Mouse (Mus musculus): ENCODE measurements around the gene Sgcg. TPM values are rescaled to one million over a fixed set of nuclear protein-coding genes. Genes with fewer than 3 reads are reported as not detected.

Sgcg gene
- polyA plus RNA-seq, 1 experiment, result 1.1 TPM

DNA sequence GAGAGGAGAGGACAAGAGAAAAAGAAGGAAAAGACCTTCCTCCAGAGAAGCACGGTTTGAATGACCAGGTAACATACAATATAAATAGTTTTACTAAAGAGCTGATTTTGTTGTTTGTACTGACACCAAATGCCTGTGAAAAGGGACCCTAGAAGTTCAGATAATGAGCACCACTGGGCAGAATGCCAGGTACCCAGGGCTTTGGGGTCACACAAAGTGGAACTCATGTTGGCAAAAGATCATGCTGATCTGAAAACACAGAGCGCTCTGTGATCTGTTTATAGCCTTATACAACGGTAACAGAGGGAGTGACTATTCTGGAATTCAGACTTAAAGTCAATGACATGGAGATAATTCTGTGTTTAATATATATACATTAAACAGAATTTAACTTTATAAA lies 11.8 kb downstream of the Sgcg start:
- TF ChIP-seq POLR2A (IDR thresholded peaks at IDR 0.05; ENCODE audit: borderline replicate concordance, insufficient read depth, low read length) (no peak), CTCF (IDR thresholded peaks at IDR 0.05; ENCODE audit: borderline replicate concordance, insufficient read depth, low read depth, low read length) (no peak)
- no peak for DNase-seq
- Histone ChIP-seq H3K4me3 (replicated peaks; ENCODE audit: insufficient read depth, low read depth, low read length) (no peak overlapping the region), H3K27ac (ENCODE audit: insufficient read depth, low read length) (no peak overlapping the region), H3K4me1 (ENCODE audit: control insufficient read depth, insufficient read depth, low read length) (no peaks in the 10 kb centered on the region), H3K27me3 (ENCODE audit: control insufficient read depth, insufficient read depth, low read length) (no peaks in the 10 kb centered on the region)
- 79% methylated on average over 3 of the region's 3 CpGs for WGBS

DNA sequence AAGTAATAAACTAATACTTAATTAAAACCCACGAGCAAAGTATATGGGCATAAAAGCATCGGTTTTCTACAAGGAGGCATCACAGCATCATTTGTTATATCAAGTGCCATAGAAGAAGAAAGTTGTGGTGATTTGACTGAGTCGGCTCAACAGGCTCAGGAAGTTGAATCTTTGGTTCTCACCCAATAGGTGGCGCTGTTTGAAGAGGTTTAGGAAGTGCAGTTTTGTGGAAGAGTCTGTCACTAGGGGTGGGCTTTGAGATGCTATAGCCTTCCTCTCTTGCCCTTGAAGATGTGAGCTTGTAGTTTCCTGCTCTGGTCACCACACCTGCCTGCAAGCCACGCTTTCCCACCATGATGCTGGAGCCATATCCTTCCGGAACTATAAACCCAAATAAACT lies 15.7 kb downstream of the Sgcg start:
- WGBS, result 49% methylated on average over 6 of the region's 6 CpGs
- TF ChIP-seq CTCF (IDR thresholded peaks at IDR 0.05; ENCODE audit: borderline replicate concordance, insufficient read depth, low read depth, low read length) (peak; percentile 9; the same call in 1 of the 2 replicates), POLR2A (IDR thresholded peaks at IDR 0.05; ENCODE audit: borderline replicate concordance, insufficient read depth, low read length) (no peak)
- no peak overlapping the region for H3K27ac ChIP-seq (ENCODE audit: insufficient read depth, low read length)

GRCm38 (mm10) chr14:61238751-61239150 lies 19.5 kb downstream of the Sgcg start:
- H3K27ac ChIP-seq (ENCODE audit: insufficient read depth, low read length), result no peak overlapping the region
- H3K4me3 ChIP-seq (replicated peaks; ENCODE audit: insufficient read depth, low read depth, low read length), result no peak overlapping the region
- H3K27me3 ChIP-seq (ENCODE audit: control insufficient read depth, insufficient read depth, low read length), result no peaks in the 10 kb centered on the region
- WGBS, result 75% methylated on average over 9 of the region's 9 CpGs
- no peak for DNase-seq
- TF ChIP-seq CTCF (IDR thresholded peaks at IDR 0.05; ENCODE audit: borderline replicate concordance, insufficient read depth, low read depth, low read length) (no peak), POLR2A (IDR thresholded peaks at IDR 0.05; ENCODE audit: borderline replicate concordance, insufficient read depth, low read length) (no peak)
- no peaks in the 10 kb centered on the region for H3K4me1 ChIP-seq (ENCODE audit: control insufficient read depth, insufficient read depth, low read length)

More for the DNA sequence above, 15.7 kb downstream of the Sgcg start:
- no peak for DNase-seq
- Histone ChIP-seq H3K4me1 (ENCODE audit: control insufficient read depth, insufficient read depth, low read length) (no peaks in the 10 kb centered on the region), H3K27me3 (ENCODE audit: control insufficient read depth, insufficient read depth, low read length) (no peaks in the 10 kb centered on the region), H3K4me3 (replicated peaks; ENCODE audit: insufficient read depth, low read depth, low read length) (no peak overlapping the region)

DNA sequence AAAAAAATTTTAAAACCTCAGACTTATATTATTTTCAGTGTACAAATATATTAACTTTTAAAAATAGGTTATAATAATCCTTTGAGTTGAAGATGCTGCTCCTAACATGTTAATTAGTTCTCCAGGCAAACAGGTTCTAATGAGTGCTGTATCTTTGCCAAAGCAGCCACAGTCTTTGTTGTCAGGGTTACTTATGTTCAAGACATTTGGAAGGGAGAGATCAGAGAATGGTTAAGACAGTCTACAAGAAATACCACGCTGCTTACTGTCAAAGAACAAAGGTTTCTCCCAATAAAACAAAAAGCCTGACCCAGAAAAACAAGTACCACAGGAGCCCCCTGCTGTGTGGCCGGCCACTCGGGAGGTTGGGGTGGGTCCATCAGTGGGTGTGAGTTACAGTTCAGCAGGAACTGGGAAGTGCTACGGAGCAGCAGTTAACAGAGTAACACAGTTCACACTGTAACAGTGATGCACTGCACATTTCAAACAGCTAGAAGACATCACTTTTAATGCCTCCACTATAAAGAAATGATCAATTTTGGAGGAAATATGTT lies 21.1 kb downstream of the Sgcg start:
- Histone ChIP-seq H3K27me3 (ENCODE audit: control insufficient read depth, insufficient read depth, low read length) (no peaks in the 10 kb centered on the region), H3K4me1 (ENCODE audit: control insufficient read depth, insufficient read depth, low read length) (0 out of 2 replicates have a peak, but pooled peaks cover 1% of the 10 kb centered on the region), H3K27ac (ENCODE audit: insufficient read depth, low read length) (no peak overlapping the region), H3K4me3 (replicated peaks; ENCODE audit: insufficient read depth, low read depth, low read length) (no peak overlapping the region)
- TF ChIP-seq CTCF (IDR thresholded peaks at IDR 0.05; ENCODE audit: borderline replicate concordance, insufficient read depth, low read depth, low read length) (no peak), POLR2A (IDR thresholded peaks at IDR 0.05; ENCODE audit: borderline replicate concordance, insufficient read depth, low read length) (no peak)
- 35% methylated on average over 4 of the region's 4 CpGs for WGBS
- DNase-seq, result no peak

DNA sequence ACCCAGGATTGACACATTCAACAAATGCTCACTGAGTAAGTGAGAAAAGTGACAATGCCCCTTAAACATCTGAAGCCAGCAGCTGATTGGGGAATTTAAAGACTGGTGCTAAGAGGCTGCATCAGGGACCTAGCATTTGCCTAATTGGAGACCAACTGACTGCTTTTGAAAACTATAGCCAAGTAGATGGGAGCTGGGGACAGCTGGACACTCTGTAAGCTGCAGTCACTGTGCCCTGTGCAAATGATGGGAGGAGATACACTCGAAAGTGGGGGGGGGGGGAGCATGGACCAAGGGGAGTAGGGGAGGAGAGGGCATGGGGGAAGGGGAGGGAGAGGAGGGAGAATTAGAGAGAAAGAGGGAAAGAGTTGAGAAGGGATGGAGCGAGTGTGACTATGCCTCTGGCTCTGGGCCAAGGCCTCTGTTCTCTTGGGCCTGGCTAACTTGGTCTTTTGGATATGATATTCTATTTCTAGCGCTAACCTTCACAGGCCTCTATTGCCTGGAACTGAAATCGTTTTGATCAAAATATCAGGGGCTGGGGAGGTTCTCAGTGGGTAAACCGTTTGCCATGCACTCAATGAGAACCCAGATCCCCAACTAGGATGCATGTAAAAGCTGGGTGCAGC lies 22.3 kb downstream of the Sgcg start:
- Histone ChIP-seq H3K27ac (ENCODE audit: insufficient read depth, low read length) (no peak overlapping the region), H3K4me1 (ENCODE audit: control insufficient read depth, insufficient read depth, low read length) (0 out of 2 replicates have a peak, but pooled peaks cover 2% of the 10 kb centered on the region), H3K27me3 (ENCODE audit: control insufficient read depth, insufficient read depth, low read length) (no peaks in the 10 kb centered on the region), H3K4me3 (replicated peaks; ENCODE audit: insufficient read depth, low read depth, low read length) (no peak overlapping the region)
- no peak for TF ChIP-seq CTCF (IDR thresholded peaks at IDR 0.05; ENCODE audit: borderline replicate concordance, insufficient read depth, low read depth, low read length)
- TF ChIP-seq POLR2A (IDR thresholded peaks at IDR 0.05; ENCODE audit: borderline replicate concordance, insufficient read depth, low read length), result no peak
- no peak for DNase-seq
- WGBS, result 53% methylated on average over 5 of the region's 5 CpGs

- Histone ChIP-seq H3K4me1 (ENCODE audit: control insufficient read depth, insufficient read depth, low read length) (0 out of 2 replicates have a peak, but pooled peaks cover 2% of the 10 kb centered on the region), H3K27ac (ENCODE audit: insufficient read depth, low read length) (no peak overlapping the region), H3K27me3 (ENCODE audit: control insufficient read depth, insufficient read depth, low read length) (no peaks in the 10 kb centered on the region), H3K4me3 (replicated peaks; ENCODE audit: insufficient read depth, low read depth, low read length) (no peak overlapping the region)
- 16% methylated on average over 13 of the region's 13 CpGs for WGBS
- DNase-seq, result peak; percentile 59 to 63
- TF ChIP-seq POLR2A (IDR thresholded peaks at IDR 0.05; ENCODE audit: borderline replicate concordance, insufficient read depth, low read length) (no peak), CTCF (IDR thresholded peaks at IDR 0.05; ENCODE audit: borderline replicate concordance, insufficient read depth, low read depth, low read length) (no peak)
Observed at GRCm38 (mm10) chr14:61232016-61232568, 26.2 kb downstream of the Sgcg start.

DNA sequence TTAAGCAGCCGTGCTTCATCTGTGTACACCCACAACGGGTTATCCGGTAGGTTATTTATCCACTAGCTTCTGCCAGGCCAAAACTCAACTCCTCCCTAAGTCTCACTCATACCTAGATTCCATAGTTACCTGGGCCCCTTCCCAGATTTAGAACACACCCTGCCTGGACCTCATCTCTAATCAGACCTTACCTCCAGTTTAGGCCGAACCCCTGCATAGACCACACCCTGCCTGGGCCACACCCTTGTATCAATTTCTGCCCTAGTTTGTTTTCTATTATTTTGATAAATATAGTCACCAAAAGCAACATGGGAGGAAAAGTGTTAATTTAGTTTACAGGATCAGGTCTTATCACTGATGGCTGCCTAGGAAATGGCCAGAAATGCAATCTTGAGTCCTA lies 28.1 kb downstream of the Sgcg start:
- H3K27ac ChIP-seq (ENCODE audit: insufficient read depth, low read length), result no peak overlapping the region
- no peak overlapping the region for H3K4me3 ChIP-seq (replicated peaks; ENCODE audit: insufficient read depth, low read depth, low read length)
- no peaks in the 10 kb centered on the region for H3K27me3 ChIP-seq (ENCODE audit: control insufficient read depth, insufficient read depth, low read length)
- peaks cover 2% of the 10 kb centered on the region; the same call in 1 of the 2 replicates for H3K4me1 ChIP-seq (ENCODE audit: control insufficient read depth, insufficient read depth, low read length)
- over 99% methylated on average over 4 of the region's 4 CpGs for WGBS
- no peak for TF ChIP-seq CTCF (IDR thresholded peaks at IDR 0.05; ENCODE audit: borderline replicate concordance, insufficient read depth, low read depth, low read length)
- no peak for DNase-seq

GRCm38 (mm10) chr14:61229763-61230162 lies 28.5 kb downstream of the Sgcg start:
- TF ChIP-seq CTCF (IDR thresholded peaks at IDR 0.05; ENCODE audit: borderline replicate concordance, insufficient read depth, low read depth, low read length) (no peak), POLR2A (IDR thresholded peaks at IDR 0.05; ENCODE audit: borderline replicate concordance, insufficient read depth, low read length) (no peak)
- no peak overlapping the region for H3K27ac ChIP-seq (ENCODE audit: insufficient read depth, low read length)
- DNase-seq, result no peak
- H3K27me3 ChIP-seq (ENCODE audit: control insufficient read depth, insufficient read depth, low read length), result no peaks in the 10 kb centered on the region
- WGBS, result 93% methylated on average over 5 of the region's 5 CpGs
- no peak overlapping the region for H3K4me3 ChIP-seq (replicated peaks; ENCODE audit: insufficient read depth, low read depth, low read length)
- peaks cover 5% of the 10 kb centered on the region for H3K4me1 ChIP-seq (ENCODE audit: control insufficient read depth, insufficient read depth, low read length)

Data from cerebellum, adult 2 months (tissue).